Mouse (Mus musculus): Measurements from ENCODE around the gene Snrpd2. TPM values are rescaled to one million over a fixed set of nuclear protein-coding genes. Genes with fewer than 3 reads are reported as not detected.

The Snrpd2 gene
- polyA plus RNA-seq, 2 experiments: 143 to 151 TPM

- no peak overlapping the region for H3K27ac ChIP-seq (replicated peaks; ENCODE audit: low read depth, low read length)
- no peak for TF ChIP-seq POLR2A (IDR thresholded peaks at IDR 0.05; ENCODE audit: borderline replicate concordance, extremely low read depth, insufficient read depth, insufficient read length)
- ATAC-seq (ENCODE audit: low FRiP score, low read depth) (peak; percentile 45; the same call in 1 of the 2 replicates), DNase-seq (ENCODE audit: low spot score) (no peak)
- 0 out of 2 replicates have a peak, but pooled peaks cover 4% of the 10 kb centered on the region for H3K9me3 ChIP-seq (ENCODE audit: control insufficient read depth, low read length)
- peak overlapping the region; percentile 58 for H3K4me3 ChIP-seq (replicated peaks; ENCODE audit: low read length)
- H3K9ac ChIP-seq (ENCODE audit: low read depth, low read length, severe bottlenecking): peak overlapping the region; percentile 63
- WGBS: 1% methylated on average over 24 of the region's 27 CpGs
- H3K4me2 ChIP-seq (replicated peaks; ENCODE audit: low read depth, low read length, severe bottlenecking): peak overlapping the region; percentile 78
- H3K27me3 ChIP-seq (ENCODE audit: control insufficient read depth, insufficient read depth, low read length): peaks cover 45% of the 10 kb centered on the region
- peaks cover 16% of the 10 kb centered on the region for H3K4me1 ChIP-seq (ENCODE audit: control insufficient read depth, insufficient read depth, low read length)
- peaks cover 7% of the 10 kb centered on the region for H3K36me3 ChIP-seq (ENCODE audit: control insufficient read depth, insufficient read depth, low read length)
These were observed 31.4 kb downstream of the Snrpd2 start for GRCm38 (mm10) chr7:19180862-19181429.

- WGBS: 68% methylated on average over 2 of the region's 2 CpGs
- no peak overlapping the region for H3K4me2 ChIP-seq (replicated peaks; ENCODE audit: low read depth, low read length, severe bottlenecking)
- no peak for DNase-seq (ENCODE audit: low spot score)
- no peak overlapping the region for H3K4me3 ChIP-seq (replicated peaks; ENCODE audit: low read length)
- no peak overlapping the region for H3K9ac ChIP-seq (ENCODE audit: low read depth, low read length, severe bottlenecking)
- H3K36me3 ChIP-seq (ENCODE audit: control insufficient read depth, insufficient read depth, low read length): peaks cover 15% of the 10 kb centered on the region
- H3K27me3 ChIP-seq (ENCODE audit: control insufficient read depth, insufficient read depth, low read length): peaks cover 13% of the 10 kb centered on the region
- H3K9me3 ChIP-seq (ENCODE audit: control insufficient read depth, low read length): no peaks in the 10 kb centered on the region
- no peak for ATAC-seq (ENCODE audit: low FRiP score, low read depth)
- peaks cover 16% of the 10 kb centered on the region for H3K4me1 ChIP-seq (ENCODE audit: control insufficient read depth, insufficient read depth, low read length)
- no peak overlapping the region for H3K27ac ChIP-seq (replicated peaks; ENCODE audit: low read depth, low read length)
- TF ChIP-seq POLR2A (IDR thresholded peaks at IDR 0.05; ENCODE audit: borderline replicate concordance, extremely low read depth, insufficient read depth, insufficient read length): no peak
These were observed 34.7 kb downstream of the Snrpd2 start for GRCm38 (mm10) chr7:19184250-19184649.

DNA sequence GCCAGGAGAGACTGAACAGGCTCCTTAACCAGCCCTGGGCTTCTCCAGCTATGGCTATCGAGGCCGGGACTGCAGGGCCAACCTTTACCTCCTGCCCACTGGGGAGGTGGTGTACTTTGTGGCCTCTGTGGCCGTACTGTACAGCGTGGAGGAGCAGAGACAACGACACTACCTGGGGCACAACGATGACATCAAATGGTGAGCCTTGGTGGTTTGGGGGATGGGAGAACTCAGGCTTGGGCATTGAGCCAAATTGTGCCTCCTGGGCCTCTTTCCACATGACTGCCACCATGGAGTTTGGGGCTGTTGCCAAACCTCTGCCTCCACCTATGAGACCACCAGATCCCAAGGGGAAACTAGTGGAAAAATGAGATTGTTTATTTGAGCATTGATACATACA is 35.2 kb downstream of the Snrpd2 start:
- Histone ChIP-seq H3K4me2 (replicated peaks; ENCODE audit: low read depth, low read length, severe bottlenecking) (no peak overlapping the region), H3K36me3 (ENCODE audit: control insufficient read depth, insufficient read depth, low read length) (peaks cover 15% of the 10 kb centered on the region)
- no peak for TF ChIP-seq POLR2A (IDR thresholded peaks at IDR 0.05; ENCODE audit: borderline replicate concordance, extremely low read depth, insufficient read depth, insufficient read length)

GRCm38 (mm10) chr7:19194676-19195075 is 45.2 kb downstream of the Snrpd2 start:
- Histone ChIP-seq H3K27me3 (ENCODE audit: control insufficient read depth, insufficient read depth, low read length) (no peaks in the 10 kb centered on the region), H3K9me3 (ENCODE audit: control insufficient read depth, low read length) (0 out of 2 replicates have a peak, but pooled peaks cover 4% of the 10 kb centered on the region), H3K36me3 (ENCODE audit: control insufficient read depth, insufficient read depth, low read length) (peaks cover 55% of the 10 kb centered on the region), H3K27ac (replicated peaks; ENCODE audit: low read depth, low read length) (no peak overlapping the region), H3K4me2 (replicated peaks; ENCODE audit: low read depth, low read length, severe bottlenecking) (no peak overlapping the region), H3K4me1 (ENCODE audit: control insufficient read depth, insufficient read depth, low read length) (no peaks in the 10 kb centered on the region), H3K9ac (ENCODE audit: low read depth, low read length, severe bottlenecking) (no peak overlapping the region), H3K4me3 (replicated peaks; ENCODE audit: low read length) (no peak overlapping the region)
- no peak for TF ChIP-seq POLR2A (IDR thresholded peaks at IDR 0.05; ENCODE audit: borderline replicate concordance, extremely low read depth, insufficient read depth, insufficient read length)
- ATAC-seq (ENCODE audit: low FRiP score, low read depth): no peak
- no peak for DNase-seq (ENCODE audit: low spot score)
- WGBS: 94% methylated on average over 4 of the region's 4 CpGs

More for the DNA sequence above, 35.2 kb downstream of the Snrpd2 start:
- H3K27ac ChIP-seq (replicated peaks; ENCODE audit: low read depth, low read length): no peak overlapping the region
- H3K4me1 ChIP-seq (ENCODE audit: control insufficient read depth, insufficient read depth, low read length): peaks cover 16% of the 10 kb centered on the region
- no peak overlapping the region for H3K9ac ChIP-seq (ENCODE audit: low read depth, low read length, severe bottlenecking)
- H3K4me3 ChIP-seq (replicated peaks; ENCODE audit: low read length): no peak overlapping the region
- peaks cover 8% of the 10 kb centered on the region for H3K27me3 ChIP-seq (ENCODE audit: control insufficient read depth, insufficient read depth, low read length)
- H3K9me3 ChIP-seq (ENCODE audit: control insufficient read depth, low read length): no peaks in the 10 kb centered on the region
- ATAC-seq (ENCODE audit: low FRiP score, low read depth) (no peak), DNase-seq (ENCODE audit: low spot score) (peak; percentile 44)
- 65% methylated on average over 6 of the region's 6 CpGs for WGBS

DNA sequence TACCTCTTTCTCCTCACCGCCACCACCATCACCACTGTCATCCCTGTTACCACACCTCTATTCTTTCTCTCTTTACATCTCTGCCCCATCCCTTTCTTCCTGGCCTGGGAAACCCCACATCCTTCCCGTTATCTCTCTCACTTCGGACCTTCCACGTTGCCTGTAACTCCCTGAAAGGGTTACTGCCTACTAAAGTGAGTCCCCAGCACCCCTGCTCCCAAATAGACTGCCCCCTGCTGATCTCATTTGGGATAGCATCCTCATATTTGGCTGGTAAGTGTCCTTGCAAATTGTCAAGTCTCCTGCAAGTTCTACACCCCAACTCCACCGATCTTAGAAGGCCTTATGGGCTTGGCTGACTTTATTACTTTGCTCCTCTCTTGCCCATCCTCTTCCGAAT is 47.2 kb downstream of the Snrpd2 start:
- no peak for DNase-seq (ENCODE audit: low spot score)
- ATAC-seq (ENCODE audit: low FRiP score, low read depth): no peak
- Histone ChIP-seq H3K36me3 (ENCODE audit: control insufficient read depth, insufficient read depth, low read length) (peaks cover 57% of the 10 kb centered on the region), H3K4me3 (replicated peaks; ENCODE audit: low read length) (no peak overlapping the region), H3K4me2 (replicated peaks; ENCODE audit: low read depth, low read length, severe bottlenecking) (no peak overlapping the region), H3K27me3 (ENCODE audit: control insufficient read depth, insufficient read depth, low read length) (no peaks in the 10 kb centered on the region), H3K4me1 (ENCODE audit: control insufficient read depth, insufficient read depth, low read length) (no peaks in the 10 kb centered on the region), H3K9ac (ENCODE audit: low read depth, low read length, severe bottlenecking) (no peak overlapping the region), H3K9me3 (ENCODE audit: control insufficient read depth, low read length) (0 out of 2 replicates have a peak, but pooled peaks cover 4% of the 10 kb centered on the region), H3K27ac (replicated peaks; ENCODE audit: low read depth, low read length) (no peak overlapping the region)
- TF ChIP-seq POLR2A (IDR thresholded peaks at IDR 0.05; ENCODE audit: borderline replicate concordance, extremely low read depth, insufficient read depth, insufficient read length): no peak
- WGBS: 62% methylated on average over 6 of the region's 6 CpGs
